Mouse (Mus musculus) heart, postnatal 36 days (tissue): ENCODE data around the gene Ankrd34a. TPM values are rescaled to one million over a fixed set of nuclear protein-coding genes. Genes with fewer than 3 reads are reported as not detected.

Source experiments
- DNase-seq, 2 experiments: peaks; one replicate each; pipeline ENCODE4 v3.0.0; 2021 to 2022
- intact Hi-C: fragments of 180-260 bp; cut with DNase I; formaldehyde crosslinking; loops from one replicate; pipeline ENCODE4 v1.15.1; 2025
- total RNA-seq, 2 experiments: library from RNA; stranded (reverse); gene quantifications; 2 replicates each; pipeline ENCODE4 v1.2.3; 2021

The Ankrd34a gene
- total RNA-seq, 2 experiments from 2014 or later: 1.3 to 2.2 TPM

GRCm38 (mm10) chr3:96561946-96562681 is 34.3 kb upstream of the Ankrd34a start:
- DNase-seq: peak; percentile 44 to 73
- intact Hi-C loops: no loop called here

- peak; percentile 14 to 39 for DNase-seq
- intact Hi-C loops: no loop called here
These were observed 33.2 kb upstream of the Ankrd34a start for GRCm38 (mm10) chr3:96563267-96563666.

- intact Hi-C loops: loop anchor here (1.0 kb wide), 1 partner anchor 12 kb away; the partner anchor contains the start of gene Gm16253
- DNase-seq: peak; percentile 51 to 68
These were observed 32.4 kb upstream of the Ankrd34a start for GRCm38 (mm10) chr3:96563911-96564632.

GRCm38 (mm10) chr3:96564633-96565032 is 31.8 kb upstream of the Ankrd34a start:
- intact Hi-C loops: loop anchor here (1.0 kb wide), 1 partner anchor 12 kb away; the partner anchor contains the start of gene Gm16253
- DNase-seq: peak in 1 of 2 experiments; percentile 62

GRCm38 (mm10) chr3:96565105-96565504 is 31.3 kb upstream of the Ankrd34a start:
- intact Hi-C loops: no loop called here
- peak; percentile 10 to 25 for DNase-seq

GRCm38 (mm10) chr3:96566661-96567450 is 29.6 kb upstream of the Ankrd34a start:
- intact Hi-C loops: no loop called here
- DNase-seq: peak in 1 of 2 experiments; percentile 8

GRCm38 (mm10) chr3:96568605-96569004 is 27.8 kb upstream of the Ankrd34a start:
- peak; percentile 27 to 33 for DNase-seq
- intact Hi-C loops: no loop called here

- peak; percentile 26 to 60 for DNase-seq
- intact Hi-C loops: no loop called here
These were observed 26.9 kb upstream of the Ankrd34a start for GRCm38 (mm10) chr3:96569506-96569905.

- peak in 1 of 2 experiments; percentile 15 for DNase-seq
- intact Hi-C loops: no loop called here
These were observed 26.4 kb upstream of the Ankrd34a start for GRCm38 (mm10) chr3:96569966-96570605.

- peak; percentile 15 to 50 for DNase-seq
- intact Hi-C loops: no loop called here
These were observed 25.8 kb upstream of the Ankrd34a start for GRCm38 (mm10) chr3:96570643-96571042.

GRCm38 (mm10) chr3:96571336-96571735 is 25.1 kb upstream of the Ankrd34a start:
- peak; percentile 11 to 33 for DNase-seq
- intact Hi-C loops: no loop called here

GRCm38 (mm10) chr3:96571896-96572698 is 24.3 kb upstream of the Ankrd34a start:
- intact Hi-C loops: no loop called here
- peak; percentile 65 to 75 for DNase-seq

- intact Hi-C loops: no loop called here
- DNase-seq: peak; percentile 32 to 63
These were observed 22.6 kb upstream of the Ankrd34a start for GRCm38 (mm10) chr3:96573611-96574511.

GRCm38 (mm10) chr3:96575272-96575984 is 21.0 kb upstream of the Ankrd34a start:
- intact Hi-C loops: no loop called here
- peak; percentile 80 to 84 for DNase-seq

GRCm38 (mm10) chr3:96576005-96576658 is 20.3 kb upstream of the Ankrd34a start:
- DNase-seq: peak in 1 of 2 experiments; percentile 75
- intact Hi-C loops: loop anchor here (1.0 kb wide), 2 partner anchors 12 to 19 kb away; partner anchors contain the start of gene Txnip

GRCm38 (mm10) chr3:96576690-96577541 is 19.5 kb upstream of the Ankrd34a start, which contains the start of gene Gm16253:
Gene Gm16253 (plus strand): TSS chr3:96576984.
- DNase-seq: peak; percentile 93 to 95

More at GRCm38 (mm10) chr3:96576690-96577541, 19.5 kb upstream of the Ankrd34a start, which contains the start of gene Gm16253:
- intact Hi-C loops: loop anchor here (1.0 kb wide), 2 partner anchors 13 to 20 kb away; partner anchors contain the start of gene Txnip
